Mouse (Mus musculus) liver, embryonic 14.5 days (tissue): ENCODE measurements around the gene Slc24a2. TPM values are rescaled to one million over a fixed set of nuclear protein-coding genes. Genes with fewer than 3 reads are reported as not detected.

Experiments
- ATAC-seq: fragments of 200-750 bp; cut with Nextera tagmentation; 2 replicates; pipeline ENCODE4 v1.8.0; 2017; ENCODE audit warnings: moderate number of reproducible peaks, mild to moderate bottlenecking, moderate library complexity; ENCODE audit not compliant: insufficient read depth
- DNase-seq, 3 experiments: peaks; one replicate each; pipeline ENCODE4 v3.0.0-alpha.2; 2012 to 2013; ENCODE audit warnings: low read depth in 3 of 3, low spot score in 3 of 3
- H3K27ac ChIP-seq: fragments of 300-500 bp; sonication (generic); 2 replicates; pipeline ENCODE4 v1.5.1; 2014; ENCODE audit warnings: moderate library complexity, mild to moderate bottlenecking, control low read depth, inconsistent platforms
- H3K27me3 ChIP-seq: fragments of 300-500 bp; sonication (generic); 2 replicates; pipeline ENCODE4 v1.6.1; 2014; ENCODE audit warnings: mild to moderate bottlenecking, low read length, moderate library complexity; ENCODE audit not compliant: control insufficient read depth, insufficient read depth
- H3K36me3 ChIP-seq: fragments of 300-500 bp; sonication (generic); replicated peaks from 2 replicates; pipeline ENCODE4 v1.6.1; 2014; ENCODE audit warnings: low read depth; ENCODE audit not compliant: control insufficient read depth, insufficient read depth
- H3K4me1 ChIP-seq, 2 experiments: fragments of 200-500 bp in 1 of 2; fragments of 300-500 bp in 1 of 2; sonication (generic) in 1 of 2; replicated peaks; 2 replicates each; pipeline ENCODE4 v1.6.1; 2012 to 2014; ENCODE audit warnings: antibody characterized with exemption in 1 of 2, inconsistent platforms in 1 of 2, low read length in 1 of 2; ENCODE audit not compliant: control insufficient read depth in 2 of 2, insufficient read depth in 2 of 2
- H3K4me2 ChIP-seq: fragments of 300-500 bp; sonication (generic); 2 replicates; pipeline ENCODE4 v1.6.1; 2014; ENCODE audit warnings: low read depth, mild to moderate bottlenecking, control low read depth, moderate library complexity
- H3K4me3 ChIP-seq, 2 experiments: fragments of 200-500 bp in 1 of 2; fragments of 300-500 bp in 1 of 2; sonication (generic) in 1 of 2; 2 replicates each; pipeline ENCODE4 v1.5.1; 2012 to 2014; ENCODE audit warnings: low read depth in 2 of 2, low read length in 2 of 2, mild to moderate bottlenecking in 2 of 2, control low read depth in 1 of 2, inconsistent platforms in 1 of 2, moderate library complexity in 1 of 2; ENCODE audit not compliant: insufficient read depth in 1 of 2
- H3K9ac ChIP-seq: fragments of 300-500 bp; sonication (generic); replicated peaks from 2 replicates; pipeline ENCODE4 v1.6.1; 2014; ENCODE audit warnings: mild to moderate bottlenecking, control low read depth, moderate library complexity
- H3K9me3 ChIP-seq: fragments of 300-500 bp; sonication (generic); 2 replicates; pipeline ENCODE4 v1.6.1; 2016; ENCODE audit warnings: low read length, mixed read lengths; ENCODE audit not compliant: control insufficient read depth
- CTCF ChIP-seq: IDR thresholded peaks from 2 replicates; pipeline ENCODE4 v1.5.1; 2016; ENCODE audit warnings: antibody characterized with exemption, low read depth, control low read depth
- EP300 ChIP-seq: IDR thresholded peaks from 2 replicates; pipeline ENCODE4 v1.6.1; 2016; ENCODE audit warnings: antibody characterized with exemption, low read depth
- WGBS: fragments of 180-500 bp; shearing (Covaris S2); extraction: QIAGEN DNeasy Blood & Tissue Kit; methylation state at CpG from one replicate; pipeline ENCODE4 v1.1.7; 2014; ENCODE audit not compliant: insufficient replicate concordance; 5-methylcytosine and 5-hydroxymethylcytosine counted together
- polyA plus RNA-seq, 2 experiments: library from polyadenylated mRNA; depleted of rRNA in 1 of 2; stranded (reverse) in 1 of 2; unstranded in 1 of 2; fragments of >200 nt; fragmentation: Nextera tagmentation in 1 of 2; extraction: Ambion mirVana in 1 of 2; gene quantifications; 2 replicates each; pipeline versions ENCODE4 v1.2.1 to v1.2.3; 2012 to 2014

Slc24a2 gene
- polyA plus RNA-seq, 2 experiments: 0.03 to 0.06 TPM

DNA sequence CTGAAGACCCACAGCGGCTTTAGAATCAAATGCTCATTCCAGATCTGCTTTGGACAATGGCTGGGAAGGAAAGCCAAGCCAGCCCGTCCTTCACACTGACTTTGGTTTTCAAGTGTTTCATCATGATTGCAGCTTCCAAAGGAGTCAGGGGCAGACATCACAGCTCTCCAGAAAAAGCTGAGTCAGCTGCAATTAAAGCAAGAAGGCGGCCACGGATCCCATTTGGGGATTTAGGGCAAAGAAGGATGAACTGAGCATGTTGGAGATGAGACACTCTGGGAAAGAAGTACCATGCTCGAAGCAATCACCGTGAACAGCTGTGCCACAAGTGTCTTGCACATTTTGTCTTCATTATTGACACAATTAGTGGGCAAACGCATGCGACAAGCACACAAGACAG is 197.6 kb downstream of the Slc24a2 start:
- TF ChIP-seq CTCF (no peak), EP300 (no peak)
- Histone ChIP-seq H3K4me1 (no peaks in the 10 kb centered on the region), H3K9me3 (no peaks in the 10 kb centered on the region), H3K27ac (no peak overlapping the region), H3K36me3 (no peaks in the 10 kb centered on the region), H3K27me3 (no peaks in the 10 kb centered on the region), H3K9ac (no peak overlapping the region), H3K4me2 (no peak overlapping the region), H3K4me3 (no peak overlapping the region)
- WGBS: 75% methylated on average over 8 of the region's 8 CpGs
- ATAC-seq (no peak), DNase-seq (no peak)

- Histone ChIP-seq H3K36me3 (no peaks in the 10 kb centered on the region), H3K4me1 (no peaks in the 10 kb centered on the region), H3K9ac (no peak overlapping the region), H3K27me3 (no peaks in the 10 kb centered on the region), H3K4me3 (no peak overlapping the region), H3K9me3 (no peaks in the 10 kb centered on the region), H3K27ac (no peak overlapping the region), H3K4me2 (no peak overlapping the region)
- no peak for TF ChIP-seq CTCF
- TF ChIP-seq EP300: no peak
- no peak for DNase-seq
- whole genome bisulfite sequencing: 60% methylated on average over 2 of the region's 2 CpGs
- ATAC-seq: no peak
Measured at GRCm38 (mm10) chr4:87031076-87031475, 199.2 kb downstream of the Slc24a2 start.

- H3K9me3 ChIP-seq: no peaks in the 10 kb centered on the region
- ATAC-seq (no peak), DNase-seq (no peak)
- H3K27ac ChIP-seq: no peak overlapping the region
- no peak for TF ChIP-seq EP300
- TF ChIP-seq CTCF: no peak
- no peak overlapping the region for H3K4me3 ChIP-seq
- H3K4me1 ChIP-seq: no peaks in the 10 kb centered on the region
- no peak overlapping the region for H3K4me2 ChIP-seq
- 65% methylated on average over 14 of the region's 14 CpGs for WGBS
- H3K36me3 ChIP-seq: no peaks in the 10 kb centered on the region
- H3K9ac ChIP-seq: no peak overlapping the region
- H3K27me3 ChIP-seq: no peaks in the 10 kb centered on the region
Measured at GRCm38 (mm10) chr4:87026311-87027151, 203.7 kb downstream of the Slc24a2 start.

- DNase-seq: no peak
- H3K27me3 ChIP-seq: no peaks in the 10 kb centered on the region
- no peak overlapping the region for H3K27ac ChIP-seq
- no peaks in the 10 kb centered on the region for H3K4me1 ChIP-seq
- TF ChIP-seq EP300 (no peak), CTCF (no peak)
- no peak for ATAC-seq
- no peaks in the 10 kb centered on the region for H3K9me3 ChIP-seq
- no peak overlapping the region for H3K9ac ChIP-seq
- H3K4me2 ChIP-seq: no peak overlapping the region
- WGBS: 68% methylated on average over 8 of the region's 8 CpGs
- no peaks in the 10 kb centered on the region for H3K36me3 ChIP-seq
- no peak overlapping the region for H3K4me3 ChIP-seq
Measured at GRCm38 (mm10) chr4:87024556-87024955, 205.7 kb downstream of the Slc24a2 start.

GRCm38 (mm10) chr4:87021542-87021941 is 208.7 kb downstream of the Slc24a2 start:
- no peak overlapping the region for H3K4me3 ChIP-seq
- no peak overlapping the region for H3K27ac ChIP-seq
- H3K9ac ChIP-seq: no peak overlapping the region
- DNase-seq: no peak
- H3K4me1 ChIP-seq: no peaks in the 10 kb centered on the region
- WGBS: 41% methylated on average over 3 of the region's 3 CpGs
- H3K4me2 ChIP-seq: no peak overlapping the region
- ATAC-seq: no peak
- H3K27me3 ChIP-seq: no peaks in the 10 kb centered on the region
- H3K36me3 ChIP-seq: no peaks in the 10 kb centered on the region
- H3K9me3 ChIP-seq: no peaks in the 10 kb centered on the region
- no peak for TF ChIP-seq CTCF
- no peak for TF ChIP-seq EP300
